Mouse (Mus musculus): ENCODE measurements at regions not wholly inside any gene's neighbourhood (a gene's known extent, or its start where the extent isn't known, plus 50 kb on each side); places are given as distances from the start of the nearest gene placed in this dataset.

- no peak for DNase-seq (ENCODE audit: low spot score in 2 of 2)
Measured at GRCm38 (mm10) chr4:87501791-87502190, 271.5 kb upstream of the Slc24a2 start.

GRCm38 (mm10) chr4:87500441-87500840, 270.2 kb upstream of the Slc24a2 start:
- no peak for DNase-seq (ENCODE audit: low spot score in 2 of 2)

- no peak for DNase-seq (ENCODE audit: low spot score in 2 of 2)
Measured at GRCm38 (mm10) chr4:87487798-87488197, 257.5 kb upstream of the Slc24a2 start.

- no peak for DNase-seq (ENCODE audit: low spot score in 2 of 2)
Measured at GRCm38 (mm10) chr4:87475537-87475936, 245.3 kb upstream of the Slc24a2 start.

- DNase-seq (ENCODE audit: low spot score in 2 of 2) = peak; percentile 36 to 42
Measured at GRCm38 (mm10) chr4:87473331-87474039, 243.2 kb upstream of the Slc24a2 start.

- no peak for DNase-seq (ENCODE audit: low spot score in 2 of 2)
Measured at GRCm38 (mm10) chr4:87472787-87473186, 242.5 kb upstream of the Slc24a2 start.

GRCm38 (mm10) chr4:87471385-87471784, 241.1 kb upstream of the Slc24a2 start:
- DNase-seq (ENCODE audit: low spot score in 2 of 2) = no peak

- DNase-seq (ENCODE audit: low spot score in 2 of 2) = no peak
Measured at GRCm38 (mm10) chr4:87467600-87467999, 237.3 kb upstream of the Slc24a2 start.

GRCm38 (mm10) chr4:87467018-87467417, 236.7 kb upstream of the Slc24a2 start:
- DNase-seq (ENCODE audit: low spot score in 2 of 2) = no peak

- DNase-seq (ENCODE audit: low spot score in 2 of 2) = peak in 1 of 2 experiments; percentile 55
Measured at GRCm38 (mm10) chr4:87461181-87461912, 231.1 kb upstream of the Slc24a2 start.

- no peak for DNase-seq (ENCODE audit: low spot score in 2 of 2)
Measured at GRCm38 (mm10) chr4:87455863-87456578, 225.7 kb upstream of the Slc24a2 start.

GRCm38 (mm10) chr4:87452122-87452521, 221.8 kb upstream of the Slc24a2 start:
- DNase-seq (ENCODE audit: low spot score in 2 of 2) = no peak

GRCm38 (mm10) chr4:87451251-87451650, 221.0 kb upstream of the Slc24a2 start:
- no peak for DNase-seq (ENCODE audit: low spot score in 2 of 2)

GRCm38 (mm10) chr4:87448338-87448737, 218.1 kb upstream of the Slc24a2 start:
- DNase-seq (ENCODE audit: low spot score in 2 of 2) = no peak

- no peak for DNase-seq (ENCODE audit: low spot score in 2 of 2)
Measured at GRCm38 (mm10) chr4:87446856-87447255, 216.6 kb upstream of the Slc24a2 start.

GRCm38 (mm10) chr4:87434136-87434535, 203.9 kb upstream of the Slc24a2 start:
- no peak for DNase-seq (ENCODE audit: low spot score in 2 of 2)

- no peak for DNase-seq (ENCODE audit: low spot score in 2 of 2)
Measured at GRCm38 (mm10) chr4:87428374-87428773, 198.1 kb upstream of the Slc24a2 start.

GRCm38 (mm10) chr4:87424066-87424465, 193.8 kb upstream of the Slc24a2 start:
- no peak for DNase-seq (ENCODE audit: low spot score in 2 of 2)

GRCm38 (mm10) chr4:87422588-87422987, 192.3 kb upstream of the Slc24a2 start:
- peak in 1 of 2 experiments; percentile 6 for DNase-seq (ENCODE audit: low spot score in 2 of 2)

- DNase-seq (ENCODE audit: low spot score in 2 of 2) = peak in 1 of 2 experiments; percentile 12
Measured at GRCm38 (mm10) chr4:87403354-87403753, 173.1 kb upstream of the Slc24a2 start.

GRCm38 (mm10) chr4:87402173-87402556, 171.9 kb upstream of the Slc24a2 start:
- no peak for DNase-seq (ENCODE audit: low spot score in 2 of 2)
